Mouse (Mus musculus) stomach, postnatal 0 days (tissue): ENCODE data around the gene Kri1.

ENCODE experiments used
- CTCF ChIP-seq: IDR thresholded peaks from 2 replicates; pipeline ENCODE4 v1.5.1; 2016; ENCODE audit warnings: antibody characterized with exemption, low read depth, mild to moderate bottlenecking, moderate library complexity
- EP300 ChIP-seq: optimal IDR thresholded peaks from 2 replicates; pipeline ENCODE3; 2016; ENCODE audit warnings: antibody characterized with exemption

GRCm38 (mm10) chr9:21289337-21289671 lies 1.5 kb upstream of the Kri1 start:
- no peak for TF ChIP-seq CTCF
- TF ChIP-seq EP300: no peak
